Mouse (Mus musculus) spleen, adult 2 months (tissue): ENCODE results near the gene Hist1h4j. TPM values are rescaled to one million over a fixed set of nuclear protein-coding genes. Genes with fewer than 3 reads are reported as not detected.
"Not testable (repeated sequence)": the region's sequence is repeated elsewhere in the genome, so short reads cannot be mapped to it uniquely, and the experiment has no call there.

Experiments used
- DNase-seq, 2 experiments: peaks; one replicate each; pipeline versions ENCODE4 v3.0.0 to v3.0.0-alpha.2; 2012 to 2021; ENCODE audit warnings: low spot score in 2 of 2, low read depth in 1 of 2
- H3K27ac ChIP-seq: fragments of 200-500 bp; 2 replicates; pipeline ENCODE4 v1.5.1; 2012; ENCODE audit warnings: low read length, inconsistent platforms; ENCODE audit not compliant: insufficient read depth
- H3K27me3 ChIP-seq: fragments of 200-500 bp; 2 replicates; pipeline ENCODE4 v1.6.1; 2012; ENCODE audit warnings: mild to moderate bottlenecking, moderate library complexity, low read length, inconsistent platforms; ENCODE audit not compliant: control insufficient read depth, insufficient read depth
- H3K36me3 ChIP-seq: fragments of 200-500 bp; 2 replicates; pipeline ENCODE4 v1.6.1; 2012; ENCODE audit warnings: mild to moderate bottlenecking, low read length, inconsistent platforms; ENCODE audit not compliant: control insufficient read depth, insufficient read depth
- H3K4me1 ChIP-seq: fragments of 200-500 bp; 2 replicates; pipeline ENCODE4 v1.6.1; 2011; ENCODE audit warnings: inconsistent platforms; ENCODE audit not compliant: control insufficient read depth, insufficient read depth, insufficient read length
- H3K4me3 ChIP-seq: fragments of 200-500 bp; 2 replicates; pipeline ENCODE4 v1.5.1; 2011; ENCODE audit warnings: mild to moderate bottlenecking, inconsistent platforms; ENCODE audit not compliant: insufficient read depth, insufficient read length; ENCODE audit errors: extremely low read depth
- CTCF ChIP-seq: fragments of 200-500 bp; IDR thresholded peaks from 2 replicates; pipeline ENCODE4 v1.5.1; 2011; ENCODE audit warnings: mild to moderate bottlenecking, inconsistent platforms; ENCODE audit not compliant: insufficient read depth, insufficient read length, insufficient replicate concordance; ENCODE audit errors: extremely low read depth
- POLR2A ChIP-seq: fragments of 200-500 bp; IDR thresholded peaks from 2 replicates; pipeline ENCODE4 v1.6.1; 2011; ENCODE audit warnings: low read depth, low read length, inconsistent platforms
- WGBS: fragments of 180-500 bp; shearing (Covaris S2); methylation state at CpG from one replicate; pipeline ENCODE4 v1.1.7; 2018; 5-methylcytosine and 5-hydroxymethylcytosine counted together
- polyA plus RNA-seq: library from polyadenylated mRNA; depleted of rRNA; stranded (reverse); fragments of >200 nt; gene quantifications from 2 replicates; pipeline ENCODE4 v1.2.3, GENCODE M21; 2012

The Hist1h4j gene
- polyA plus RNA-seq, 1 experiment, result 9.1 TPM

- Histone ChIP-seq H3K36me3 (no peaks in the 10 kb centered on the region), H3K4me3 (no peak overlapping the region), H3K27me3 (no peaks in the 10 kb centered on the region), H3K27ac (no peak overlapping the region), H3K4me1 (no peaks in the 10 kb centered on the region)
- TF ChIP-seq CTCF (no peak), POLR2A (no peak)
- DNase-seq, result no peak
- 63% methylated on average over 1 of the region's 1 CpGs for WGBS
These were observed 5.3 kb upstream of the Hist1h4j start for GRCm38 (mm10) chr13:21729544-21729943.

- TF ChIP-seq POLR2A (no peak), CTCF (no peak)
- no peak overlapping the region for H3K27ac ChIP-seq
- DNase-seq, result no peak
- no peaks in the 10 kb centered on the region for H3K4me1 ChIP-seq
- no peak overlapping the region for H3K4me3 ChIP-seq
- no peaks in the 10 kb centered on the region for H3K27me3 ChIP-seq
- H3K36me3 ChIP-seq, result no peaks in the 10 kb centered on the region
- 87% methylated on average over 5 of the region's 5 CpGs for WGBS
These were observed 1.4 kb upstream of the Hist1h4j start for GRCm38 (mm10) chr13:21733466-21733865.

- under 1% methylated on average over 21 of the region's 21 CpGs for WGBS
- Histone ChIP-seq H3K36me3 (no peaks in the 10 kb centered on the region), H3K27ac (peak overlapping the region; percentile 78), H3K4me3 (peak overlapping the region; percentile 55), H3K4me1 (no peaks in the 10 kb centered on the region), H3K27me3 (no peaks in the 10 kb centered on the region)
- TF ChIP-seq CTCF (peak; percentile 57; the same call in 1 of the 2 replicates), POLR2A (no peak)
- peak; percentile 64 to 70 for DNase-seq
These were observed 606 bp upstream of the Hist1h4j start for GRCm38 (mm10) chr13:21734010-21734905.

GRCm38 (mm10) chr13:21745006-21745405, 10.1 kb downstream of the Hist1h4j start:
- peaks cover 3% of the 10 kb centered on the region for H3K4me1 ChIP-seq

GRCm38 (mm10) chr13:21749387-21750158, 14.7 kb downstream of the Hist1h4j start:
- 11% methylated on average over 5 of the region's 5 CpGs for WGBS
- DNase-seq, result no peak
- peaks cover 7% of the 10 kb centered on the region for H3K4me1 ChIP-seq
- no peak for TF ChIP-seq CTCF
- no peak for TF ChIP-seq POLR2A
- H3K36me3 ChIP-seq, result no peaks in the 10 kb centered on the region
- H3K27me3 ChIP-seq, result no peaks in the 10 kb centered on the region
- peak overlapping the region; percentile 49 for H3K4me3 ChIP-seq
- H3K27ac ChIP-seq, result peak overlapping the region; percentile 18; the same call in 1 of the 2 replicates

More at GRCm38 (mm10) chr13:21745006-21745405, 10.1 kb downstream of the Hist1h4j start:
- H3K4me3 ChIP-seq, result no peak overlapping the region
- no peak for DNase-seq
- no peaks in the 10 kb centered on the region for H3K36me3 ChIP-seq
- H3K27ac ChIP-seq, result no peak overlapping the region
- TF ChIP-seq POLR2A (no peak), CTCF (no peak)
- no peaks in the 10 kb centered on the region for H3K27me3 ChIP-seq
- WGBS, result 71% methylated on average over 1 of the region's 1 CpGs

- peak in 1 of 2 experiments; percentile 86 for DNase-seq
- Histone ChIP-seq H3K4me3 (peak within 1 kb of the TSS; percentile 60), H3K27ac (peak within 1 kb of the TSS; percentile 57)
- H3K36me3 ChIP-seq, H3K27me3 ChIP-seq, H3K4me1 ChIP-seq: not testable (repeated sequence)
- TF ChIP-seq POLR2A, result peak; percentile 52
- under 1% methylated on average over 54 of the region's 56 CpGs for WGBS
These were observed 15.5 kb downstream of the Hist1h4j start, which contains the start of gene Hist1h4k for GRCm38 (mm10) chr13:21750159-21751017. TSS of gene Hist1h4k (minus strand) at chr13:21750505.
